Mouse (Mus musculus) spleen, postnatal 14 days (tissue): ENCODE measurements around the gene Bglap.

Experiments used
- DNase-seq, 2 experiments: peaks; one replicate each; pipeline ENCODE4 v3.0.0; 2021 to 2022; ENCODE audit warnings: low spot score in 2 of 2

Bglap gene

GRCm38 (mm10) chr3:88352907-88353306 is 31.4 kb downstream of the Bglap start:
- DNase-seq, result no peak

- DNase-seq, result no peak
These were observed 33.5 kb downstream of the Bglap start for GRCm38 (mm10) chr3:88350732-88351131.

GRCm38 (mm10) chr3:88339006-88339405 is 45.3 kb downstream of the Bglap start:
- DNase-seq, result no peak

- DNase-seq, result no peak
These were observed 45.9 kb downstream of the Bglap start for GRCm38 (mm10) chr3:88338316-88338715.

- DNase-seq, result no peak
These were observed 46.8 kb downstream of the Bglap start for GRCm38 (mm10) chr3:88337367-88338020.

GRCm38 (mm10) chr3:88336058-88337013 is 47.9 kb downstream of the Bglap start, which contains the start of the genes Tmem79 and Smg5:
TSS of gene Tmem79 (minus strand) at chr3:88336148.
TSS of gene Smg5 (plus strand) at chr3:88336260.
- DNase-seq, result peak; percentile 94 to 96

- DNase-seq, result no peak
These were observed 48.7 kb downstream of the Bglap start for GRCm38 (mm10) chr3:88335436-88336053.

- no peak for DNase-seq
These were observed 49.3 kb downstream of the Bglap start for GRCm38 (mm10) chr3:88334902-88335435.

GRCm38 (mm10) chr3:88334029-88334658 is 50.1 kb downstream of the Bglap start:
- no peak for DNase-seq
